Mouse (Mus musculus) ES-E14 (cell line): ENCODE data around the gene Tgm3.

ENCODE experiments used
- HCFC1 ChIP-seq: IDR thresholded peaks from 2 replicates; pipeline ENCODE4 v1.6.1; 2012; ENCODE audit warnings: low read length, inconsistent platforms, borderline replicate concordance; ENCODE audit not compliant: insufficient read depth
- ZNF384 ChIP-seq: IDR thresholded peaks from 2 replicates; pipeline ENCODE4 v1.6.1; 2012; ENCODE audit warnings: low read depth, low read length, inconsistent platforms

DNA sequence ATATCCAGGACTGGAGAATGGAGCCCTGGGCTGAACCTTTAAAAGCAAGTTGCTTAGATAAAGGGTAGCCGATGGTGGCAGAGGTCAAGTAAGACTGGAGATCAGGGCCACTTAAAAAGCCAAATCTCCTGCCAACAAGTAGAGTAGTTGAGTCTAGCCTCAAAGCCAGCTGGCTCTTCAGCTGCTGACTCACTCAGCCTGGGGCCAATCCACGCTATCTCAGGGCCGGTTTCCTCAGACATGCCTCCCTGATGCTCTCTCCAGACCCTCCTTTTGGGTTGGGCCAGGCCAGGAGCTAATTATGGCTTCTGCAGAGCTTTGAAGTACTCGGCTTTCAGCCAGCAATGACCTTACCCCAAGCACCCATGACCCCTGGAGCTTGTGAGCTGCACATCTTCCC, 15.7 kb downstream of the Tgm3 start:
- TF ChIP-seq HCFC1 (no peak), ZNF384 (no peak)
